Mouse (Mus musculus) testis, adult 2 months (tissue): ENCODE measurements around the gene Mest.

Experiments used
- CTCF ChIP-seq: fragments of 200-500 bp; IDR thresholded peaks from 2 replicates; pipeline ENCODE4 v1.5.1; 2012; ENCODE audit warnings: low read depth, mild to moderate bottlenecking, inconsistent platforms, low read length, moderate library complexity; ENCODE audit not compliant: control insufficient read depth, insufficient read depth, insufficient replicate concordance
- POLR2A ChIP-seq: fragments of 200-500 bp; IDR thresholded peaks from 2 replicates; pipeline ENCODE4 v1.6.1; 2012; ENCODE audit warnings: low read depth, mild to moderate bottlenecking, inconsistent platforms, low read length, moderate library complexity; ENCODE audit not compliant: control insufficient read depth

DNA sequence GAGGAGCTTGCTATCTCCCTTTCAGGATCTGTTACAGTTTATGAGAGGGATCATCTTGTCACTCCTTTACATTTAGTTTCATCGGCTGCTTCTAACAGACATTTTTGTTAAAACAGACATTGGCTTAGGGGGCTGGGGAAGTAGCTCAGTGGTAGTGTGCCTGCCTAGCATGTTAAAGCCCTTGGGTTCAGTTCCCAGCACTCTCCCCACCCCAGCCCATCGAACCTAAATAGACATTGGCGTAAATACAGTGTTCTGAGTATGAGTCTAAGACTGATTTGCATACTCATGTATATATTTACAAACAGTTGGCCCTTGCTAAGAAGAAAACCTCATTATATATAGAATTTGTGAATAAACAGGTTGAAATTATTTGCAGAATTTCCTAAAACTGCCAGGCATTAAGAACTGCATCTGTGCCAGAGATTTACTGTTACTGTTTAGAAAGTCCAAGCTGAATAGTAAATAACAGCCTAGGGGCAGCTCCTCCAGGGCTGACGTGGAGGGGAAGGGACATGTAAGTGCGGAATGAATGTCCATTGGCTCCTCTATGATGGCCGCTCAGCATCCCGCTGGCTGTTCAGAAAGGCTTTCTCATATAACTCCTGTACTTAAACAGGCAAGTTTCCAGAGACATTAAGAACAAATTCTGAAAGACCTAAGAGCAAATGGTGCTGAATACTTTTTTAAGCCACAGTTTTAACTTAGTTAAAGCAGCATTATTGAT lies 24.4 kb downstream of the Mest start:
- TF ChIP-seq POLR2A = no peak
- TF ChIP-seq CTCF = no peak
